Mouse (Mus musculus) forebrain, embryonic 11.5 days (tissue): ENCODE data around the gene Adamtsl2. TPM values are rescaled to one million over a fixed set of nuclear protein-coding genes. Genes with fewer than 3 reads are reported as not detected.

ENCODE experiments used
- ATAC-seq: fragments of 200-750 bp; cut with Nextera tagmentation; replicated peaks from 2 replicates; pipeline ENCODE4 v1.8.0; 2017; ENCODE audit warnings: moderate TSS enrichment; ENCODE audit not compliant: low FRiP score
- DNase-seq: peaks from one replicate; pipeline ENCODE4 v3.0.0-alpha.2; 2017; ENCODE audit warnings: low spot score
- H3K27ac ChIP-seq: fragments of 300-500 bp; sonication (generic); 2 replicates; pipeline ENCODE4 v1.5.1; 2014; ENCODE audit warnings: low read depth, low read length
- H3K27me3 ChIP-seq: fragments of 300-500 bp; sonication (generic); 2 replicates; pipeline ENCODE4 v1.6.1; 2014; ENCODE audit warnings: mild to moderate bottlenecking, low read length, mixed read lengths; ENCODE audit not compliant: control insufficient read depth, insufficient read depth
- H3K36me3 ChIP-seq: fragments of 300-500 bp; sonication (generic); 2 replicates; pipeline ENCODE4 v1.6.1; 2014; ENCODE audit warnings: mild to moderate bottlenecking, low read length, moderate library complexity, mixed read lengths; ENCODE audit not compliant: control insufficient read depth, insufficient read depth
- H3K4me1 ChIP-seq: fragments of 300-500 bp; sonication (generic); replicated peaks from 2 replicates; pipeline ENCODE4 v1.6.1; 2014; ENCODE audit warnings: low read length, mixed read lengths; ENCODE audit not compliant: control insufficient read depth, insufficient read depth
- H3K4me2 ChIP-seq: fragments of 300-500 bp; sonication (generic); 2 replicates; pipeline ENCODE4 v1.6.1; 2014; ENCODE audit warnings: low read depth, mild to moderate bottlenecking, low read length, moderate library complexity, mixed read lengths; ENCODE audit not compliant: severe bottlenecking
- H3K4me3 ChIP-seq: fragments of 300-500 bp; sonication (generic); 2 replicates; pipeline ENCODE4 v1.5.1; 2014; ENCODE audit warnings: low read depth, low read length
- H3K9ac ChIP-seq: fragments of 300-500 bp; sonication (generic); 2 replicates; pipeline ENCODE4 v1.6.1; 2014; ENCODE audit warnings: low read length
- H3K9me3 ChIP-seq: fragments of 300-500 bp; sonication (generic); 2 replicates; pipeline ENCODE4 v1.6.1; 2016; ENCODE audit warnings: low read length, mixed read lengths; ENCODE audit not compliant: control insufficient read depth
- WGBS: fragments of 180-500 bp; shearing (Covaris S2); extraction: QIAGEN DNeasy Blood & Tissue Kit; methylation state at CpG from one replicate; pipeline ENCODE4 v1.1.7; 2014; 5-methylcytosine and 5-hydroxymethylcytosine counted together
- polyA plus RNA-seq: library from polyadenylated mRNA; unstranded; fragments of >200 nt; fragmentation: Nextera tagmentation; extraction: Ambion mirVana; gene quantifications from 2 replicates; pipeline ENCODE4 v1.2.1, GENCODE M21; 2014

The Adamtsl2 gene
- polyA plus RNA-seq, 1 experiment from 2014 or later = 4.4 TPM

DNA sequence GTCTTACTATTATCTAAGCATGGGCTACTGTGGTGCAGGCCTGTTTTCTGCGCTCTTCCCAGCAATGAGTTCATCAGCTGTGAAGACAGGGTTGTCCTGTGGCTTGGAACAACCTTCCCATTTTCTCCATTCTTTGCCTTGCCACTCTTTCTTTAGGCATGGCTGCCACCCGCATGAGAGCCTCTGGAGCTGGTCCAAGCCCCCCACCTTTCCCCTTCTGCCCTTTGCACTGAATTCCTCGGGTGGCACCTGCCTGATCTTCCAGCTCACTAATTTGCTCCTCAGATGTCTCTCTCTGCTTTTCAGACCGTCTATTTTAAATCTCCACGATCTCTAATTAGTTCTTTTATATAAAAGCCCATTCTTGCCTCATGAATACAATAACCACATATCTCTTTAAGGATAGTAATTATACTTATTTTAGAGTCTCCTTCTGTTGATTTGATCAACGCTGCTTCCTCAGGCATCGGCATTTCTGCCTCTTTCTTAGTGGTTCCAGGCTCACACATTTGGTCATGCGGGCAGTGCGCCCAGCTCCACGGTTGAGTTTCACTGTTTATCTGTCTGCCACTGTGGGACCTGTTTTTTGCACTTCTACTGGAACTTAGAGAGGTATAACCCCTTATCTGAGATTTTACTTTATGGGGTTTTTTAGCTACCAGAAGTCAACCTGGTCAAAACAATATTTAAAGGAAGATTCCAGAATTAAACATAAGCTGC is 75.4 kb downstream of the Adamtsl2 start:
- no peaks in the 10 kb centered on the region for H3K36me3 ChIP-seq
- 71% methylated on average over 10 of the region's 10 CpGs for WGBS
- H3K27me3 ChIP-seq = no peaks in the 10 kb centered on the region
- ATAC-seq (no peak), DNase-seq (no peak)
- no peak overlapping the region for H3K27ac ChIP-seq
- no peak overlapping the region for H3K4me2 ChIP-seq
- H3K4me3 ChIP-seq = no peak overlapping the region
- H3K4me1 ChIP-seq = no peaks in the 10 kb centered on the region
- H3K9ac ChIP-seq = no peak overlapping the region
- H3K9me3 ChIP-seq = no peaks in the 10 kb centered on the region

DNA sequence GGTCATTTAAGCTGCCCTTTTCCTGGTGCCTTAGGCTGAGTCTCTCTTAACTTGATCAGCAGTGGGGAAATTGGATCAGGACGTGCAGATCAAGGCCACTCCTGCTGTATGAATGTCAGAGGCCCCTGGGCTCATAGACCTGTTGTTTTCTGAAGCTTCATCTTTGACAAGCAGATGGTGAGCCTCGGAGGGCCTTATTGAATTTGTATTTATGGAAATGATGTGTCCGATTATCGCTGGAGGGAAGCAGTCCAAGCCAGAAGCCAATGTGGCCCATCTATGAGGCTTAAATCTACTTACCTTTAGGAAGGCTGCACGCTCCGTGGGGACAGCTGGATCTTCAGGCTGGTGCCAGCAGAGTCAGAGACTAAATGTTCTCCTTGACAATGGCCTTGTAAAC is 77.4 kb downstream of the Adamtsl2 start:
- WGBS = 78% methylated on average over 6 of the region's 6 CpGs

More for the DNA sequence above, 77.4 kb downstream of the Adamtsl2 start:
- DNase-seq (no peak), ATAC-seq (no peak)
- Histone ChIP-seq H3K36me3 (no peaks in the 10 kb centered on the region), H3K27me3 (no peaks in the 10 kb centered on the region), H3K4me2 (no peak overlapping the region), H3K9ac (no peak overlapping the region), H3K9me3 (no peaks in the 10 kb centered on the region), H3K27ac (no peak overlapping the region), H3K4me1 (no peaks in the 10 kb centered on the region), H3K4me3 (no peak overlapping the region)

Other genes starting within 250 kb of the Adamtsl2 start
- not detected in 2 replicates for gene Abo, start 214.4 kb upstream of the Adamtsl2 start, polyA plus RNA-seq
- gene Surf6, start 176.5 kb upstream of the Adamtsl2 start, polyA plus RNA-seq = 15.6 and 15.7 TPM in 2 replicates
- gene Med22, start 168.7 kb upstream of the Adamtsl2 start, polyA plus RNA-seq = 112 and 120 TPM in 2 replicates
- 647 and 668 TPM in 2 replicates for gene Rpl7a, start 168.6 kb upstream of the Adamtsl2 start, polyA plus RNA-seq
- 43.6 and 44.5 TPM in 2 replicates for gene Surf2, start 163.0 kb upstream of the Adamtsl2 start, polyA plus RNA-seq
- gene Surf1, start 162.8 kb upstream of the Adamtsl2 start, polyA plus RNA-seq = 44.1 and 44.6 TPM in 2 replicates
- 144 and 152 TPM in 2 replicates for gene Surf4, start 145.5 kb upstream of the Adamtsl2 start, polyA plus RNA-seq
- 0.11 TPM in 1 of 2 replicates, not detected in the other for gene Stkld1, start 145.3 kb upstream of the Adamtsl2 start, polyA plus RNA-seq
- 53.9 and 57.1 TPM in 2 replicates for gene Rexo4, start 115.0 kb upstream of the Adamtsl2 start, polyA plus RNA-seq
- gene Adamts13, start 106.0 kb upstream of the Adamtsl2 start, polyA plus RNA-seq = 0.08 TPM in 1 of 2 replicates, not detected in the other
- gene Cacfd1, start 69.5 kb upstream of the Adamtsl2 start, polyA plus RNA-seq = 103 and 109 TPM in 2 replicates
- gene Slc2a6, start 51.4 kb upstream of the Adamtsl2 start, polyA plus RNA-seq = 1.3 and 2.2 TPM in 2 replicates
- gene Mymk, start 7.2 kb upstream of the Adamtsl2 start, polyA plus RNA-seq = not detected in 2 replicates
- 0.09 TPM in 1 of 2 replicates, not detected in the other for gene Fam163b, start 63.1 kb downstream of the Adamtsl2 start, polyA plus RNA-seq
- not detected in 2 replicates for gene Dbh, start 85.9 kb downstream of the Adamtsl2 start, polyA plus RNA-seq
- 3.2 and 6.0 TPM in 2 replicates for gene Sardh, start 169.0 kb downstream of the Adamtsl2 start, polyA plus RNA-seq